13 mouse cellular contexts compared by ENCODE assay signal in genomic region chr15:56817204-56818157, GRCm38 (mm10).
DNase-seq lines count a peak whose midpoint lies in the region; ATAC-seq and TF ChIP-seq lines count a peak whose summit lies in the region.
"Had no signal": no experiment of that assay in that cellular context is flagged by ENCODE, and none has a peak within 500 bp of the region (broad histone marks: within the 10 kb centered on the region; RNA-seq: fewer than 3 reads in every experiment).

No protein-coding gene starts in this region.

- no peaks in the 10 kb centered on the region for H3K27me3 ChIP-seq in hindbrain, embryonic 12.5 days
- H3K27me3 ChIP-seq in hindbrain, embryonic 10.5 days (ENCODE audit: insufficient read depth, poor library complexity, severe bottlenecking): no peaks in the 10 kb centered on the region
- H3K27me3 ChIP-seq in stomach, embryonic 14.5 days (ENCODE audit: control insufficient read depth, insufficient read depth, low read length): no peaks in the 10 kb centered on the region
- H3K27me3 ChIP-seq in stomach, postnatal 0 days (ENCODE audit: control insufficient read depth, insufficient read depth, low read length): no peaks in the 10 kb centered on the region
- no peaks in the 10 kb centered on the region for H3K27me3 ChIP-seq in midbrain, embryonic 15.5 days (replicated peaks)

- TF ChIP-seq EP300 in stomach, postnatal 0 days (optimal IDR thresholded peaks at IDR 0.05): no peak

- no peaks in the 10 kb centered on the region for H3K9me3 ChIP-seq in hindbrain, embryonic 12.5 days (replicated peaks)
- H3K9me3 ChIP-seq in hindbrain, embryonic 10.5 days: no peaks in the 10 kb centered on the region
- no peaks in the 10 kb centered on the region for H3K9me3 ChIP-seq in stomach, embryonic 14.5 days (ENCODE audit: control insufficient read depth, low read depth, low read length)
- no peaks in the 10 kb centered on the region for H3K9me3 ChIP-seq in stomach, postnatal 0 days (ENCODE audit: control insufficient read depth, low read length)
- no peaks in the 10 kb centered on the region for H3K9me3 ChIP-seq in midbrain, embryonic 15.5 days

- no peak for DNase-seq in hindbrain, embryonic 10.5 days (ENCODE audit: low spot score)
- DNase-seq in stomach, postnatal 0 days (ENCODE audit: low spot score): no peak
- DNase-seq in heart, postnatal 10 days: no peak
- no peak for DNase-seq in adrenal gland, adult 18-20 months (ENCODE audit: low spot score in 2 of 2)
- no peak for DNase-seq in cerebellum, adult 18-20 months
- DNase-seq: cerebellum, adult 9-10 months; gastrocnemius, adult 2 months; heart, postnatal 4 days; kidney, postnatal 10 days; thymus, postnatal 4 days had no signal

- intact Hi-C loops in heart, postnatal 10 days (cut with DNase I): no loop called here

- ATAC-seq in hindbrain, embryonic 12.5 days (ENCODE audit: low FRiP score): 0 out of 2 replicates have a peak, but pooled peaks have one; percentile 32
- ATAC-seq in stomach, embryonic 14.5 days (ENCODE audit: insufficient number of reproducible peaks, insufficient read depth, low FRiP score, low read depth): no peak
- no peak for ATAC-seq in stomach, postnatal 0 days (ENCODE audit: low FRiP score, low TSS enrichment)
- peak; percentile 84 for ATAC-seq in midbrain, embryonic 15.5 days (replicated peaks)

- no peak overlapping the region for H3K27ac ChIP-seq in hindbrain, embryonic 12.5 days
- H3K27ac ChIP-seq in hindbrain, embryonic 10.5 days: no peak overlapping the region
- H3K27ac ChIP-seq in stomach, embryonic 14.5 days (ENCODE audit: low read length): 0 out of 2 replicates have a peak overlapping the region, but pooled peaks have one; percentile 13
- H3K27ac ChIP-seq in stomach, postnatal 0 days (replicated peaks): no peak overlapping the region
- no peak overlapping the region for H3K27ac ChIP-seq in midbrain, embryonic 15.5 days
- H3K27ac ChIP-seq: gastrocnemius, adult 2 months had no signal

- H3K4me3 ChIP-seq in hindbrain, embryonic 12.5 days: no peak overlapping the region
- H3K4me3 ChIP-seq in hindbrain, embryonic 10.5 days: no peak overlapping the region
- H3K4me3 ChIP-seq in stomach, embryonic 14.5 days (ENCODE audit: low read depth, low read length): no peak overlapping the region
- no peak overlapping the region for H3K4me3 ChIP-seq in stomach, postnatal 0 days (ENCODE audit: low read depth, low read length)
- H3K4me3 ChIP-seq in midbrain, embryonic 15.5 days: no peak overlapping the region
- H3K4me3 ChIP-seq: gastrocnemius, adult 2 months had no signal

- no peaks in the 10 kb centered on the region for H3K4me1 ChIP-seq in hindbrain, embryonic 12.5 days
- no peaks in the 10 kb centered on the region; the same call in 1 of the 2 replicates for H3K4me1 ChIP-seq in hindbrain, embryonic 10.5 days (replicated peaks)
- H3K4me1 ChIP-seq in stomach, embryonic 14.5 days (ENCODE audit: control insufficient read depth, insufficient read depth, low read length): no peaks in the 10 kb centered on the region
- no peaks in the 10 kb centered on the region for H3K4me1 ChIP-seq in stomach, postnatal 0 days (replicated peaks; ENCODE audit: control insufficient read depth, insufficient read depth)
- H3K4me1 ChIP-seq in midbrain, embryonic 15.5 days: no peaks in the 10 kb centered on the region

- 57% methylated on average over 5 of the region's 5 CpGs for WGBS in hindbrain, embryonic 12.5 days
- 66% methylated on average over 5 of the region's 5 CpGs for WGBS in hindbrain, embryonic 10.5 days
- WGBS in stomach, embryonic 14.5 days: 27% methylated on average over 5 of the region's 5 CpGs
- WGBS in stomach, postnatal 0 days: 31% methylated on average over 5 of the region's 5 CpGs
- 28% methylated on average over 5 of the region's 5 CpGs for WGBS in midbrain, embryonic 15.5 days

- no peaks in the 10 kb centered on the region for H3K36me3 ChIP-seq in hindbrain, embryonic 12.5 days
- no peaks in the 10 kb centered on the region for H3K36me3 ChIP-seq in hindbrain, embryonic 10.5 days
- no peaks in the 10 kb centered on the region for H3K36me3 ChIP-seq in stomach, embryonic 14.5 days (ENCODE audit: control insufficient read depth, insufficient read depth, low read length)
- H3K36me3 ChIP-seq in stomach, postnatal 0 days (ENCODE audit: control insufficient read depth, insufficient read depth, low read length): no peaks in the 10 kb centered on the region
- no peaks in the 10 kb centered on the region for H3K36me3 ChIP-seq in midbrain, embryonic 15.5 days (replicated peaks)

- no peak overlapping the region for H3K9ac ChIP-seq in hindbrain, embryonic 12.5 days
- H3K9ac ChIP-seq in stomach, embryonic 14.5 days (replicated peaks; ENCODE audit: low read depth, low read length): no peak overlapping the region
- no peak overlapping the region for H3K9ac ChIP-seq in stomach, postnatal 0 days (ENCODE audit: low read length)
- no peak overlapping the region for H3K9ac ChIP-seq in midbrain, embryonic 15.5 days

- H3K4me2 ChIP-seq in hindbrain, embryonic 12.5 days (replicated peaks): no peak overlapping the region
- H3K4me2 ChIP-seq in stomach, embryonic 14.5 days (replicated peaks; ENCODE audit: low read depth, low read length): no peak overlapping the region
- no peak overlapping the region for H3K4me2 ChIP-seq in stomach, postnatal 0 days (replicated peaks; ENCODE audit: low read depth)
- no peak overlapping the region for H3K4me2 ChIP-seq in midbrain, embryonic 15.5 days

- no peak for TF ChIP-seq CTCF in stomach, postnatal 0 days (IDR thresholded peaks at IDR 0.05; ENCODE audit: low read depth)

Comparison
In these comparisons a context has a peak if more than half of its experiments do, and no peak if none do; other contexts are left out.
1. ATAC-seq: peak in hindbrain, embryonic 12.5 days (single experiment) and midbrain, embryonic 15.5 days (single experiment); none in stomach, embryonic 14.5 days (single experiment) and stomach, postnatal 0 days (single experiment).